Mouse (Mus musculus): ENCODE data around the gene Dcaf12. TPM values are rescaled to one million over a fixed set of nuclear protein-coding genes. Genes with fewer than 3 reads are reported as not detected.

The Dcaf12 gene
- polyA plus RNA-seq, 1 experiment = 35.4 TPM

GRCm38 (mm10) chr4:41253756-41254155 lies 60.9 kb downstream of the Dcaf12 start:
- DNase-seq (ENCODE audit: extremely low spot score in 1 of 2, low spot score in 1 of 2) = no peak

GRCm38 (mm10) chr4:41245408-41245807 lies 69.3 kb downstream of the Dcaf12 start:
- DNase-seq (ENCODE audit: extremely low spot score in 1 of 2, low spot score in 1 of 2) = no peak

Other genes with a start within 250 kb of the Dcaf12 start
- 0.26 and 1.1 TPM in 2 replicates for gene Aqp3, start 216.7 kb downstream of the Dcaf12 start, polyA plus RNA-seq (2012; rRNA removed)
- 64.1 and 67.0 TPM in 2 replicates for gene Nol6, start 190.4 kb downstream of the Dcaf12 start, polyA plus RNA-seq (2012; rRNA removed)
- gene Ube2r2, start 179.1 kb downstream of the Dcaf12 start, polyA plus RNA-seq (2012; rRNA removed) = 167 and 168 TPM in 2 replicates
- gene Ubap2, start 39.7 kb downstream of the Dcaf12 start, polyA plus RNA-seq (2012; rRNA removed) = 28.4 and 32.3 TPM in 2 replicates
- 46.7 and 54.4 TPM in 2 replicates for gene Ubap1, start 34.1 kb upstream of the Dcaf12 start, polyA plus RNA-seq (2012; rRNA removed)
- 0.71 and 0.90 TPM in 2 replicates for gene Kif24, start 150.0 kb upstream of the Dcaf12 start, polyA plus RNA-seq (2012; rRNA removed)
- 39.5 and 42.0 TPM in 2 replicates for gene Nudt2, start 150.3 kb upstream of the Dcaf12 start, polyA plus RNA-seq (2012; rRNA removed)
- gene AI464131, start 188.2 kb upstream of the Dcaf12 start, polyA plus RNA-seq (2012; rRNA removed) = 22.6 and 23.6 TPM in 2 replicates
- 10.1 and 10.6 TPM in 2 replicates for gene 1110017D15Rik, start 202.4 kb upstream of the Dcaf12 start, polyA plus RNA-seq (2012; rRNA removed)